Mouse (Mus musculus): ENCODE measurements around the gene Gm12185. TPM values are rescaled to one million over a fixed set of nuclear protein-coding genes. Genes with fewer than 3 reads are reported as not detected.

Gene Gm12185
- polyA plus RNA-seq, 2 experiments from 2014 or later: 7.0 to 8.0 TPM

Other genes starting within 250 kb of the Gm12185 start
- 1,000 to 10,000 TPM; 1,099 to 1,661 TPM for gene Rack1, start 191.9 kb downstream of the Gm12185 start, polyA plus RNA-seq (2017; shearing (Covaris generic))
- 1 to 10 TPM; 2.0 to 3.7 TPM for gene Trim41, start 174.9 kb downstream of the Gm12185 start, polyA plus RNA-seq (2017; shearing (Covaris generic))
- gene Trim7, start 166.1 kb downstream of the Gm12185 start, polyA plus RNA-seq (2017; shearing (Covaris generic)): 1 to 10 TPM in 1 of 2 experiments, under 1 TPM in 1; 0.77 to 2.1 TPM
- 1 to 10 TPM in 1 of 2 experiments, under 1 TPM in 1; 0.92 to 4.1 TPM for gene Gm12184, start 165.6 kb downstream of the Gm12185 start, polyA plus RNA-seq (2017; shearing (Covaris generic))
- gene Irgm1, start 120.5 kb downstream of the Gm12185 start, polyA plus RNA-seq (2017; shearing (Covaris generic)): 100 to 1,000 TPM; 189 to 229 TPM
- 1 to 10 TPM in 1 of 2 experiments, under 1 TPM in 1; 0.39 to 1.1 TPM for gene Gm5431, start 90.0 kb downstream of the Gm12185 start, polyA plus RNA-seq (2017; shearing (Covaris generic))
- 100 to 1,000 TPM; 248 to 283 TPM for gene Psme2b, start 46.0 kb downstream of the Gm12185 start, polyA plus RNA-seq (2017; shearing (Covaris generic))
- gene Olfr56, start 13.3 kb downstream of the Gm12185 start, polyA plus RNA-seq (2017; shearing (Covaris generic)): 1 to 10 TPM in 1 of 2 experiments, under 1 TPM in 1; 0.92 to 1.1 TPM
- 100 to 1,000 TPM; 159 to 268 TPM for gene 9930111J21Rik1, start 12.8 kb downstream of the Gm12185 start, polyA plus RNA-seq (2017; shearing (Covaris generic))
- gene Tgtp1, start 1.9 kb upstream of the Gm12185 start, polyA plus RNA-seq (2017; shearing (Covaris generic)): 100 to 1,000 TPM; 337 to 352 TPM
- 100 to 1,000 TPM; 148 to 213 TPM for gene 9930111J21Rik2, start 59.0 kb upstream of the Gm12185 start, polyA plus RNA-seq (2017; shearing (Covaris generic))
- 100 to 1,000 TPM; 424 to 495 TPM for gene Tgtp2, start 72.0 kb upstream of the Gm12185 start, polyA plus RNA-seq (2017; shearing (Covaris generic))
- 100 to 1,000 TPM; 473 to 495 TPM for gene Ifi47, start 84.4 kb upstream of the Gm12185 start, polyA plus RNA-seq (2017; shearing (Covaris generic))
- under 1 TPM; 0.35 to 0.47 TPM for gene Olfr1396, start 122.6 kb upstream of the Gm12185 start, polyA plus RNA-seq (2017; shearing (Covaris generic))
- not detected for gene Olfr1395, start 150.0 kb upstream of the Gm12185 start, polyA plus RNA-seq (2017; shearing (Covaris generic))
- not detected for gene Olfr1394, start 162.2 kb upstream of the Gm12185 start, polyA plus RNA-seq (2017; shearing (Covaris generic))
- gene Btnl9, start 194.9 kb upstream of the Gm12185 start, polyA plus RNA-seq (2017; shearing (Covaris generic)): under 1 TPM in 1 of 2 experiments, not detected in 1; 0.35 TPM
- 10 to 100 TPM; 60.2 to 62.0 TPM for gene Zfp62, start 211.1 kb upstream of the Gm12185 start, polyA plus RNA-seq (2017; shearing (Covaris generic))

Data from CD4-positive, CD25-positive, alpha-beta regulatory T cell, adult 4 months (primary cell).